Mouse (Mus musculus) splenic B cell, adult 2 months (primary cell): Measurements from ENCODE around the gene Sowaha.

Experiments used
- DNase-seq: peaks from one replicate; pipeline ENCODE4 v3.0.0-alpha.2; 2011; ENCODE audit warnings: low read depth, low spot score
- H3K27me3 ChIP-seq: 2 replicates; pipeline ENCODE4 v1.6.1; 2012; ENCODE audit warnings: mild to moderate bottlenecking, low read length, moderate library complexity, mixed read lengths; ENCODE audit not compliant: control insufficient read depth, poor library complexity, insufficient read depth, severe bottlenecking
- H3K36me3 ChIP-seq: 2 replicates; pipeline ENCODE4 v1.6.1; 2012; ENCODE audit warnings: mild to moderate bottlenecking, low read length, moderate library complexity, mixed read lengths; ENCODE audit not compliant: control insufficient read depth, poor library complexity, insufficient read depth, severe bottlenecking

Gene Sowaha

GRCm38 (mm10) chr11:53469294-53469967, 10.6 kb downstream of the Sowaha start:
- DNase-seq: no peak
- Histone ChIP-seq H3K27me3 (peaks cover 2% of the 10 kb centered on the region; the same call in 1 of the 2 replicates), H3K36me3 (no peaks in the 10 kb centered on the region)

DNA sequence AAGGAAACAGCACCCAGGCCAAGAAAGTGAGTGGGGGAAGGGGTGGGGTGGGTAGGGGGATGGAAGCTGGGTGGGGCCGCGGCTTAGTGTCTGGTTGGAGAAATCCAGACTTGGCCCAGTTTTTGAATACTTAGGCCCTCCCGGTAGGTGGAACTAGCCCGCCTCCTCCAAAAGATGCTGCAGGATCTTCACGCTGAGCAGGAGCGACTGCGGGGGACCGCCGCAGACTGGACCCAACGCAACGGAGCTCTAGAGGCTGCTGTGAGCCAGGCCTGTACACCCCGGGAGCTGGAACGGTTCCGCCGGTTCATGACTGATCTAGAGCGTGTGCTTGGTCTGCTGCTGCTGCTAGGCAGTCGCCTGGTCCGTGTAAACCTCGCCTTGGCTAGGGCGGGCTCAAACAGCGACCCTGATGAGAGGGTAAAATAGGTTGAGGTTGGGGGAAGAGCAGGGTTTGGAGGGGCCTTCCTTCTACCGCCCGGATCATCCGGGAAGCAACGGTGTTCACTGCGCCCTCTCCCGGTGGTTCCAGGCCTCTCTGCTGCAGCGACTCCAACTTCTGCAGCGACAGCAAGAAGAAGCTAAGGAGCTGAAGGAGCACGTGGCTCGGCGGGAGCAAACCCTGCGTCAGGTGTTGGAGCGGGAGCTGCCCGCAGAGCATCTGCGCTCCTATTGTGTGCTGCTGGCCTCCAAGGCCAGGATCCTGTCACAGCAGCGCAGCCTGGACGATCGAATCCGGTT, 13.7 kb downstream of the Sowaha start:
- peak; percentile 40 for DNase-seq
- Histone ChIP-seq H3K27me3 (peaks cover 2% of the 10 kb centered on the region; the same call in 1 of the 2 replicates), H3K36me3 (no peaks in the 10 kb centered on the region)

GRCm38 (mm10) chr11:53463551-53464424, 16.3 kb downstream of the Sowaha start:
- H3K36me3 ChIP-seq: no peaks in the 10 kb centered on the region
- DNase-seq: no peak

DNA sequence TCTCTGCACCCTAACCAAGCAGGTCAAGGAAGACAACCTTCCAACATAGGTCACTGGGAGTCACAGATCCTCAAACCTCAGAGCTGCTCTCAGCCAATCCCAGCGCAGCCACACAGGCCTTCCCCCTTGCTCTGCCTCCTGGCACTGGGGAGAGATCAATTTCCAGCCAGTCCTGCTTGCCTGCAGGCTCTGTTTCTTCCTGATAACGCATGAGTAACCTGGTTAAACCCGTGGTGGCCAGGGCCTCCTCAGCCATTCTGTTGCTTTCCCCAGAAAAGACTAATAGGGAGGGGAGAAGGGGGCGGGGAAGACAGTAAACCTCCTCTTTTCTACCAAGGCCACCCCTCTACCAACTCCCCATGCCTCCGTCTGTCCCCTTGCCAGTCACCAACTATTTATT, 18.3 kb downstream of the Sowaha start:
- no peak for DNase-seq
- Histone ChIP-seq H3K36me3 (no peaks in the 10 kb centered on the region), H3K27me3 (peaks cover 1% of the 10 kb centered on the region)

More at GRCm38 (mm10) chr11:53463551-53464424, 16.3 kb downstream of the Sowaha start:
- H3K27me3 ChIP-seq: no peaks in the 10 kb centered on the region; the same call in 1 of the 2 replicates

- H3K36me3 ChIP-seq: no peaks in the 10 kb centered on the region
- no peak for DNase-seq
Observed at GRCm38 (mm10) chr11:53460192-53460591, 19.9 kb downstream of the Sowaha start.

DNA sequence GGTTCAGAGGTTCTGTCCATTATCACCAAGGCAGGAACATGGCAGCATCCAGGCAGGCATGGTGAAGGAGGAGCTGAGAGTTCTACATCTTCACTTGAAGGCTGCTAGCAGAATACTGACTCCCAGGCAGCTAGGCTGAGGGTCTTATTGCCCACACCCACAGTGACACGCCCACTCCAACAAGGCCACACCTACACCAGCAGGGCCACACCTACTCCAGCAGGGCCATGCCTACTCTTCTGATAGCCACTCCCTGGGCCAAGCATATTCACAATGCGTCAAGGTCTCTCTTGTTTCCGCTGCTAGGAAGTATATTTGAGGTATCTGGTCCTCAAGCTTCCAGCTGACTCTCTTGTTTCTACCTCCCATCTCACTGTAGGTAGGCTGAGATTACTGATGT, 21.1 kb downstream of the Sowaha start:
- DNase-seq: no peak
- Histone ChIP-seq H3K27me3 (peaks cover 1% of the 10 kb centered on the region), H3K36me3 (no peaks in the 10 kb centered on the region)

More at GRCm38 (mm10) chr11:53460192-53460591, 19.9 kb downstream of the Sowaha start:
- H3K27me3 ChIP-seq: peaks cover 1% of the 10 kb centered on the region

GRCm38 (mm10) chr11:53457372-53457954, 22.6 kb downstream of the Sowaha start:
- H3K36me3 ChIP-seq: no peaks in the 10 kb centered on the region
- DNase-seq: no peak
- H3K27me3 ChIP-seq: peaks cover 1% of the 10 kb centered on the region; the same call in 1 of the 2 replicates

DNA sequence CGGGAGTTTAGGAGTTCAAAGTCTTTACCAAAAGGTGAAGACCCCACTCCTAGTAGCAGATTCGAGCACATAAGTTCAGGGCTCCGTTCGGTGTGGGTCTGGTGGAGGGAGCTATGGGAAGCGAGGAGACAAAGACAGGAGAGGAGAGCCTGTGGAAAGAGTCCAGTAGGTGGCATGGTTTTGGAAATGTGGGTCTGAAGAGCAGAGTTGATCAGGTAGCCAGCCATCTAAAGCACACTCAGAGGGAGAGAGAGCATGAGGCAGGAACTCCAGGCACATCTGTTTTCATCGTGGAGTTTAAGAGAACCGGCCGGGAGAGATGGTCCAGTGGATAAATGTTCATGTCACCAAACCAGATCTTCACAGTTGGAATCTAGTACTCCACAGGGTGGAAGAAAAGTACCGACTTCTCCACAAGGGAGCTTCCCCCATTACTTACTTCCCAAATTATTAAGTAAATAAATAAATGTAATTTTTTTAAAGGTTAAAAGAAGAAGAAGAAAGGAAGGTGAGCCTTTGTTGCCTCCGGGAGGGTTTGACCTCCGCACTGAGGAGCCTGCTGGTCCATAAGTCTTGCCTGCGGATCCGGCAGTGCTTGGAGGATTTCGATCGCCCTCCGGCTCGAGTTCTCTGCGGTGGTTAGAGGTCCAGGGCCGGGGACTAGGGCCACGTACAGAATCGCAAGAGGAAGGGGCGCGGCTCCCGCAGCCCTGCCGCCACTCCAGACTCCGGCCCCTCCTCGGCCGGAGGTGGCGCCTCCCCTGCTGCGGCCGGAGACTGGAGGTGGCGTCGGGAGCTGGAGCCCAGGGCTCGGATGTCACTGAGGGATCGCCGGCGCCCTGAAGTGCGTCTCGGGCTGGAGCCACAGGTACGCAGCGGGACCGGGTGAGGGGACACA, 23.4 kb downstream of the Sowaha start, which contains the start of the genes Gm10447 and Shroom1:
Gene Gm10447 (minus strand): TSS at position 637 of the 898 bp plus-strand sequence.
Gene Shroom1 (plus strand): TSS at position 732 of the 898 bp plus-strand sequence.
- H3K27me3 ChIP-seq: peaks cover 1% of the 10 kb centered on the region; the same call in 1 of the 2 replicates
- no peaks in the 10 kb centered on the region for H3K36me3 ChIP-seq
- DNase-seq: no peak

GRCm38 (mm10) chr11:53453031-53453430, 27.0 kb downstream of the Sowaha start:
- no peak for DNase-seq
- Histone ChIP-seq H3K27me3 (peaks cover 1% of the 10 kb centered on the region), H3K36me3 (no peaks in the 10 kb centered on the region)

- no peak for DNase-seq
- peaks cover 1% of the 10 kb centered on the region for H3K27me3 ChIP-seq
Observed at GRCm38 (mm10) chr11:53452396-53452795, 27.7 kb downstream of the Sowaha start.

GRCm38 (mm10) chr11:53451361-53451760, 28.7 kb downstream of the Sowaha start:
- no peak for DNase-seq
- Histone ChIP-seq H3K27me3 (no peaks in the 10 kb centered on the region; the same call in 1 of the 2 replicates), H3K36me3 (no peaks in the 10 kb centered on the region)

More at GRCm38 (mm10) chr11:53452396-53452795, 27.7 kb downstream of the Sowaha start:
- H3K36me3 ChIP-seq: no peaks in the 10 kb centered on the region

DNA sequence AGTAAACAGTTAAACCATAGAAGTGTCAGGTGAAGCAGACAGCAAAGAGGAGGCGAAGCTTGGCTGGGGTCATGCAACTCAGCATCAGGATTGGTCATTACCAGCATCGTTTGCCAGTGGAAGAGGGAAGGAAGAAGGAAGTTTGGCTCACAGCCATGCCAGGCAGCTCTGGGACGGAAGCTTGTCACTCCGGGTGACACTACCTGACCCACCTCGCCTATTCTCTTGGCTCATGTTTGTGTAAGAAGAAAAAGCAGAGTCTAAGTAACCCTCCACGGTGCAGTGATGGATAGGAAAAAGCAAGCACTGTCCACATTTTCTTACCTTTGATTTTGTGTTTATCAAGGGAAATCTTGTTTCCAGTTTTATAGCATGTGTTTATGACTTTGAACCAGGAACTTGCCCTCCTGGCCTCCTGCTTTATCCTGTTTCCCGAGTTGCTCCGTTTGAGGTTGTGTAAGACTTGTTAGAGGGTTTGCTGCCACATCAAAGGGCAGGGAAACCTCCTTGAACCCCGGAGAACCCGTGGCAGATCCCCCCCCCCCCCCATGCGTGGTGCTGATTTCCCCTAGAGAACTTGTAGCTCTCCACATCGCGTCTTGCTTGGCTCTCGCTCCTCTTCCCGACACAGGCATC, 29.9 kb downstream of the Sowaha start:
- no peak for DNase-seq
- Histone ChIP-seq H3K36me3 (no peaks in the 10 kb centered on the region), H3K27me3 (no peaks in the 10 kb centered on the region; the same call in 1 of the 2 replicates)

- no peaks in the 10 kb centered on the region for H3K36me3 ChIP-seq
- no peak for DNase-seq
- no peaks in the 10 kb centered on the region; the same call in 1 of the 2 replicates for H3K27me3 ChIP-seq
Observed at GRCm38 (mm10) chr11:53448529-53448928, 31.5 kb downstream of the Sowaha start.
